Mouse (Mus musculus) forebrain, embryonic 16.5 days (tissue): ENCODE measurements around the gene Clk3. TPM values are rescaled to one million over a fixed set of nuclear protein-coding genes. Genes with fewer than 3 reads are reported as not detected.

Experiments used
- ATAC-seq: fragments of 200-750 bp; cut with Nextera tagmentation; 2 replicates; pipeline ENCODE4 v1.8.0; 2017; ENCODE audit warnings: mild to moderate bottlenecking, moderate library complexity
- H3K27ac ChIP-seq: fragments of 300-500 bp; sonication (generic); 2 replicates; pipeline ENCODE4 v1.5.1; 2014; ENCODE audit warnings: low read length, control low read depth
- H3K27me3 ChIP-seq: fragments of 300-500 bp; sonication (generic); replicated peaks from 2 replicates; pipeline ENCODE4 v1.6.1; 2014; ENCODE audit warnings: low read length; ENCODE audit not compliant: control insufficient read depth, insufficient read depth
- H3K36me3 ChIP-seq: fragments of 300-500 bp; sonication (generic); 2 replicates; pipeline ENCODE4 v1.6.1; 2014; ENCODE audit not compliant: control insufficient read depth, insufficient read depth
- H3K4me1 ChIP-seq: fragments of 300-500 bp; sonication (generic); replicated peaks from 2 replicates; pipeline ENCODE4 v1.6.1; 2014; ENCODE audit warnings: low read length; ENCODE audit not compliant: control insufficient read depth, insufficient read depth
- H3K4me2 ChIP-seq: fragments of 300-500 bp; sonication (generic); 2 replicates; pipeline ENCODE4 v1.6.1; 2014; ENCODE audit warnings: mild to moderate bottlenecking, low read length, control low read depth
- H3K4me3 ChIP-seq: fragments of 300-500 bp; sonication (generic); replicated peaks from 2 replicates; pipeline ENCODE4 v1.5.1; 2014; ENCODE audit warnings: mild to moderate bottlenecking, low read length, control low read depth
- H3K9ac ChIP-seq: fragments of 300-500 bp; sonication (generic); replicated peaks from 2 replicates; pipeline ENCODE4 v1.6.1; 2014; ENCODE audit warnings: low read depth, low read length, control low read depth
- H3K9me3 ChIP-seq: fragments of 300-500 bp; sonication (generic); 2 replicates; pipeline ENCODE4 v1.6.1; 2016; ENCODE audit warnings: low read length; ENCODE audit not compliant: control insufficient read depth
- WGBS: fragments of 180-500 bp; shearing (Covaris S2); extraction: QIAGEN DNeasy Blood & Tissue Kit; methylation state at CpG from one replicate; pipeline ENCODE4 v1.1.7; 2014; 5-methylcytosine and 5-hydroxymethylcytosine counted together
- polyA plus RNA-seq: library from polyadenylated mRNA; unstranded; fragments of >200 nt; fragmentation: Nextera tagmentation; extraction: Ambion mirVana; gene quantifications from 2 replicates; pipeline ENCODE4 v1.2.1, GENCODE M21; 2015

Clk3 gene
- polyA plus RNA-seq, 1 experiment from 2014 or later = 88.9 TPM

DNA sequence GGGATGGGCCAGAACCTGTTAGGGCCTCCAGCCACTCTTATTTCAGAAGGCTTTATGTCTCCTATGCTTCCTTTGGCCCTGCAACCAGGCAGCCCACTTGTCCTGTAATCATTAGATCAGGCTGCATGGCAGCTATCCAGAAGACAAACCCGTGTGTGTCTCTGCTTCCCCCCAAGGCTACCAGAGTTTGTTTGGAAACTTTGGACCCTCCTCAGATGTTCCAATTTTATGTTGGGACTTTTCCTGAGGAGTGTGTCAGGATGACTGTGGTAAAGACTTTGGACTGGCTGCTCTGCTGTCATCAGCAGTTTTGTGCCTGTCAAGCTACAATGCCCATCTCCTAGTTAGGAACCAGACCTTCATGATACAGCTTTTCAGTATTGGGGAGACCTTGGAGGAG lies 16.8 kb downstream of the Clk3 start:
- no peak overlapping the region for H3K27ac ChIP-seq
- H3K36me3 ChIP-seq = peaks cover 41% of the 10 kb centered on the region
- no peaks in the 10 kb centered on the region for H3K4me1 ChIP-seq
- no peak overlapping the region for H3K9ac ChIP-seq
- no peaks in the 10 kb centered on the region for H3K9me3 ChIP-seq
- WGBS = 45% methylated on average over 1 of the region's 1 CpGs
- H3K4me2 ChIP-seq = no peak overlapping the region
- no peak overlapping the region for H3K4me3 ChIP-seq
- no peak for ATAC-seq
- H3K27me3 ChIP-seq = no peaks in the 10 kb centered on the region

DNA sequence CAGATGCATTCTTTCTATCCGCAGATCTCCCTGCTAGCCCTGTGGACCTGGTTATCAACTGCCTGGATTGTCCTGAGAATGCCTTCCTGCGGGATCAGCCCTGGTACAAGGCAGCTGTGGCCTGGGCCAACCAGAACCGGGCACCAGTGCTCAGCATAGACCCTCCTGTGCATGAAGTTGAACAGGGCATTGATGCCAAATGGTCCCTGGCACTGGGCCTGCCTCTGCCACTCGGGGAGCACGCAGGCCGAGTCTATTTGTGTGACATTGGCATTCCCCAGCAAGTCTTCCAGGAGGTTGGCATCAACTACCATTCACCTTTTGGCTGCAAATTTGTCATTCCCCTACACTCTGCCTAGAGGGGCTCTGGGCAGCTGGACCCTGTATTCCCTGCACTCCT lies 17.5 kb downstream of the Clk3 start:
- Histone ChIP-seq H3K27me3 (no peaks in the 10 kb centered on the region), H3K27ac (no peak overlapping the region), H3K4me1 (no peaks in the 10 kb centered on the region), H3K4me3 (no peak overlapping the region), H3K36me3 (peaks cover 34% of the 10 kb centered on the region), H3K9me3 (no peaks in the 10 kb centered on the region), H3K4me2 (no peak overlapping the region), H3K9ac (no peak overlapping the region)
- 77% methylated on average over 6 of the region's 6 CpGs for WGBS
- no peak for ATAC-seq

DNA sequence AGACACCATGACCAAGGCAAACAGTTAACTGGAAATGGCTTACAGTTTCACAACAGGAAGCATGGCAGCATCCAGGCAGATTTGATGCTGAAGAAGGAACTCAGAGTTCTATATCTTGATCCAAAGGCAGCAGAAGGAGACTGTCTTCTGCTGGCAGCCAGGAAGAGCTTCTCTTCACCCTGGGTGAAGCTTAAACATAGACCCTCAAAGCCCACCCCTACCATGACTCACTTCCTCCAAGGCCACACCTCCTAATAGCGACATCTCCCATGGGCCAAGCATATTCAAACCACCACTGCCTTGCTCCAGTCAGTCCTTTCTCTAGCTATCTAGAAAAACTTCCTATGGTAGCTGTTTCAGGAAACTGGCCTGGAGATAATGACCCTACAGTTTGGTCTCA lies 18.6 kb downstream of the Clk3 start:
- no peak overlapping the region for H3K9ac ChIP-seq
- no peak overlapping the region for H3K4me2 ChIP-seq
- H3K4me3 ChIP-seq = no peak overlapping the region
- no peaks in the 10 kb centered on the region for H3K9me3 ChIP-seq
- ATAC-seq = no peak
- 88% methylated on average over 1 of the region's 1 CpGs for WGBS
- no peaks in the 10 kb centered on the region for H3K4me1 ChIP-seq
- no peaks in the 10 kb centered on the region for H3K27me3 ChIP-seq
- H3K27ac ChIP-seq = no peak overlapping the region
- H3K36me3 ChIP-seq = peaks cover 25% of the 10 kb centered on the region

DNA sequence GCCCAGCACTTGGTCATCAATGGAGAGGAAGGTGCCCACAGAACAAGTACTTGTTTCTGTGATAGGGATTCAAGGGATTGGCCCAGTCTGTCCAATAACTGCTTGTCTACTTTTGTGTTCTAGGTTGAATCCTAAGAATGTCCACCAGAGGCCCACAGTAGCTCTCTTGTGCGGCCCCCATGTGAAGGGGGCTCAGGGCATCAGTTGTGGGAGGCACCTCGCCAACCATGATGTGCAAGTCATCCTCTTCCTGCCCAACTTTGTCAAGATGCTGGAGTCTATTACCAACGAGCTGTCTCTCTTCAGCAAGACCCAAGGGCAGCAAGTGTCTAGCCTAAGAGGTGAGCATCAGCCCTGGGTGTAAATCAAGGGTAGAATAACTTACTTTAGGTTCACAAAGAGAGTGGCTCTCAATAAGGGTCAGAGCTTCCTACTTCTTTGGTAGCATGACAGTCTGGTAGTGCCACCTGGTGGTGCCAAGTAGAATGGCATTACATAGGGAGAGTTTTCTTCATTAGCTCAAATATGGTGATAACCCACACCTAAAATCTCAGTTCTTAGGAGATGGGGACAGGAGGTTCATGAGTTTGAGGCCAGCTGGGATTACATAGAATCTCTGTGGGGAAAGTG lies 21.1 kb downstream of the Clk3 start:
- H3K27me3 ChIP-seq = no peaks in the 10 kb centered on the region
- WGBS = 72% methylated on average over 3 of the region's 3 CpGs
- H3K27ac ChIP-seq = no peak overlapping the region
- peaks cover 9% of the 10 kb centered on the region for H3K36me3 ChIP-seq
- no peaks in the 10 kb centered on the region for H3K9me3 ChIP-seq
- H3K4me2 ChIP-seq = no peak overlapping the region
- H3K9ac ChIP-seq = no peak overlapping the region
- H3K4me1 ChIP-seq = no peaks in the 10 kb centered on the region
- no peak for ATAC-seq
- H3K4me3 ChIP-seq = no peak overlapping the region

DNA sequence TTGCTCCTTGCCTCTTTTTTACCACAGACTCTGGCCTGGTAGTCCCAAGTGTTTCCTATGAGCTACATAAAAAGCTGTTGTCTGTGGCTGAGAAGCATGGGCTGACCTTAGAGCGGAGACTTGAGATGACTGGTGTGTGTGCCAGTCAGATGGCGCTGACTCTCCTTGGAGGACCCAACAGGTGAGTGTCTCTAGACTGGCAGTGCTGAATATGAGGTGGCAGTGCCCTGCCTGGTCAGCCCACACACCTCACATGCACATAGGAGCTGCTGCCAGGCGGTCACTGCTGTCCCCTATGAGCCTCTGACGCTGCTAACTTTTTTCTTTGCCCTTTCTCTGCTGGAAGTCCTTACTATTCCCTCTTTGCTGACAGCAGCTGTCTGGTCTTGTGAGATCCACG lies 25.8 kb downstream of the Clk3 start:
- H3K9me3 ChIP-seq = no peaks in the 10 kb centered on the region
- no peak overlapping the region for H3K9ac ChIP-seq
- WGBS = 89% methylated on average over 5 of the region's 5 CpGs
- H3K4me2 ChIP-seq = no peak overlapping the region
- H3K36me3 ChIP-seq = no peaks in the 10 kb centered on the region; the same call in 1 of the 2 replicates
- no peak for ATAC-seq
- no peak overlapping the region for H3K4me3 ChIP-seq
- H3K4me1 ChIP-seq = no peaks in the 10 kb centered on the region
- H3K27me3 ChIP-seq = no peaks in the 10 kb centered on the region
- no peak overlapping the region for H3K27ac ChIP-seq

DNA sequence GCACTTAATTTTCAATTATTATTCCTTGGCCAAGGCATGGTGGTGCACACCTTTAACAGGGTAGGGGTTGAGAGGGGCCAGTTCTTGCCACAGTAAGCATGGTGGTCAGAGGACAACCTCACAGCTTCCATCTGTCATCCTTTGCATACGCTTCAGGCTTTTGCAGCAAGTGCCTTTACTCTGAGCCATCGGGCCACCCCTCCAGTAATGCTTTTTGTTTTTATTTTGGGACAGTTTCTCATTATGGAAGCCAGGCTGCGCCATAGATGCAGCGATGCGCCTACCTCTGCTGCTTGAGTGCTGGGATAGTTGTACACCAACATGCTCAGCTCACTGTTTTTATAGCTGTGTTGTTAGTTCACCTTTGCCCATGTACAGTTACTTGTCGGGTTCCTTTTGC lies 32.1 kb downstream of the Clk3 start:
- Histone ChIP-seq H3K9ac (no peak overlapping the region), H3K4me3 (no peak overlapping the region), H3K4me2 (no peak overlapping the region), H3K4me1 (no peaks in the 10 kb centered on the region), H3K27me3 (no peaks in the 10 kb centered on the region), H3K36me3 (peaks cover 5% of the 10 kb centered on the region; the same call in 1 of the 2 replicates), H3K27ac (no peak overlapping the region), H3K9me3 (no peaks in the 10 kb centered on the region)
- no peak for ATAC-seq
- 96% methylated on average over 6 of the region's 6 CpGs for WGBS

DNA sequence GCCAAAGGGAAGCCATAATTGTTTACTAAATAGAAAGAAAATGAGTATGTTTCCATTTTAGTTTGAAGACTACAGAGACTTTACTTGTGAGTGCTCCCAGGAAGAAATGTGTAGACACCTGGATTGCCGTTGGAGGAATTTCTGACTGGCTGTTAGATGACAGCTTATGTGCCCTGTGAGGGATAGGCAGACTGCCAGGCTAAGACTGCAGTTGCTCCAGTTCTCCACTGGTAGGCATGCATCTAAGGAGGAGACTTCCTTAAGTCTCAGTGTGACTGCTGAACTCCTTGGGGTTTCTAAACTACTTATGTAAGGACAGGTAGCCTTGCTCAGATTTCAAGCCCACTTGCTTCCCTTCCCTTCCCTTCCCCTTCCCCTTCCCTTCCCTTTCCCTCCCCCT lies 37.3 kb downstream of the Clk3 start:
- Histone ChIP-seq H3K4me1 (peaks cover 3% of the 10 kb centered on the region; the same call in 1 of the 2 replicates), H3K4me3 (no peak overlapping the region), H3K27me3 (no peaks in the 10 kb centered on the region), H3K4me2 (no peak overlapping the region), H3K9ac (no peak overlapping the region), H3K27ac (no peak overlapping the region), H3K9me3 (no peaks in the 10 kb centered on the region), H3K36me3 (peaks cover 11% of the 10 kb centered on the region)
- no peak for ATAC-seq
- WGBS = 89% methylated on average over 1 of the region's 1 CpGs

DNA sequence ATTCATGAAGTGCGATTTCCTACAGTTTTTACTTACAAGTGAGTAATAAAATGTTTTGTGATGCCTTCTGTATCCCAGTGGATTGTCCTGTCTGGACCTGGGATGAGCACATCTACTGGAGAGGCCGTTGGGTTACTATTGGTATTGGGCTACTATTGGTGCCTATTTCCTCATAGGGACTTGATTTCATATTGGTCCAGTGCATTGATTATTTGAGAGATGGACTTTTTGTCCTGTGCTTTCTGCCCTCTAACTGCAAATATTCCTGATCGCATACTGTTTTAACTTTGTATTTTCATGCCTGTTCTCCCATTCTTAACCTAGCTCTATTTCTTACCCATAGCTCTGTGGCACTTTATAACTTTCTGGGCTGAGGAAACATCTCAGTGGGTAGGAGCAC lies 41.0 kb downstream of the Clk3 start:
- WGBS = 99% methylated on average over 3 of the region's 3 CpGs
- no peaks in the 10 kb centered on the region for H3K9me3 ChIP-seq
- no peak overlapping the region for H3K4me3 ChIP-seq
- no peak overlapping the region for H3K27ac ChIP-seq
- no peak for ATAC-seq
- no peaks in the 10 kb centered on the region for H3K27me3 ChIP-seq
- no peak overlapping the region for H3K9ac ChIP-seq
- peaks cover 3% of the 10 kb centered on the region; the same call in 1 of the 2 replicates for H3K4me1 ChIP-seq
- H3K36me3 ChIP-seq = peaks cover 15% of the 10 kb centered on the region
- no peak overlapping the region for H3K4me2 ChIP-seq

DNA sequence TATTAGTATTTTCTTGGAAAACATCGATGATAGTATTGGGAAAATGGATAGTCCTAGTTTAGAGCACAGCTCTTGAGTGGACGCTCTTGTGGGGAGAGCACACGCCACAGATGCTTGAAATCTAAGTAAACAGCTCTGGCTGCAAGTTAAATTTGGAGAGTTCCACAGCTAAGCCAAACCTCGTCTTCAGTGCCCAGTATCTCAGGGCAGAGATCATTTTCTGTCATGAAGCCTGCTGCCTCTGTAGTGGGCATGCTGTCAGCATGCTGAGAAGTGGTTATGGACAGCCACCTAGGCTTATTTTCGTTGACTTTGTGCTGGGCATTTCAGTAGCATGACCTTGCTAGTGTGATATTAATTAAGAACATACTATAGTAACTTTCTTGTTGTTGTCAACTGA lies 41.9 kb downstream of the Clk3 start:
- no peak for ATAC-seq
- WGBS = 92% methylated on average over 5 of the region's 5 CpGs
- H3K4me1 ChIP-seq = peaks cover 3% of the 10 kb centered on the region; the same call in 1 of the 2 replicates
- H3K27me3 ChIP-seq = no peaks in the 10 kb centered on the region
- H3K4me2 ChIP-seq = no peak overlapping the region
- H3K27ac ChIP-seq = no peak overlapping the region
- no peaks in the 10 kb centered on the region for H3K9me3 ChIP-seq
- H3K4me3 ChIP-seq = no peak overlapping the region
- H3K36me3 ChIP-seq = peaks cover 13% of the 10 kb centered on the region
- H3K9ac ChIP-seq = no peak overlapping the region

DNA sequence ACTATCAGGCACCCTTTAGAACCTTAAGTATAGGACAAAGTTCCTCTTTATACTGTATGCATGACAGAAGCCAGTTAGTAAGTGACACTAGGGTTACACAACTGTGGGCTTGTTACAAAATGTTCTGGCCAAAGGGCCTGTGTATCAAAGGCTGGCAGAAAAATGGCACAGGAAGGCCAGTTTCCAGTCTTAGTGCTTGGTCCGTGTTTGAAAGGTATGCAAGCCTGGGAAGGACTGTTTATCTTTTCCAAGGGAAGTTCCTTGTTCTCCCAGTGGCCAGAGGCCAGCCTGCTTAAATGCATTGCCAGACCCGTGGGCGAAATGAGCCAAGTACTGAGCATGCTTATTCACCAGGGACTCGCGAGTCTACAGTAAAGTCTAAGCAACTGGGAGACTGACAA lies 42.3 kb downstream of the Clk3 start:
- H3K4me3 ChIP-seq = no peak overlapping the region
- peaks cover 3% of the 10 kb centered on the region; the same call in 1 of the 2 replicates for H3K4me1 ChIP-seq
- no peak overlapping the region for H3K27ac ChIP-seq
- H3K9ac ChIP-seq = no peak overlapping the region
- H3K4me2 ChIP-seq = no peak overlapping the region
- no peak; the same call in 1 of the 2 replicates for ATAC-seq
- no peaks in the 10 kb centered on the region for H3K9me3 ChIP-seq
- no peaks in the 10 kb centered on the region for H3K27me3 ChIP-seq
- peaks cover 13% of the 10 kb centered on the region for H3K36me3 ChIP-seq
- WGBS = 71% methylated on average over 5 of the region's 5 CpGs
